Mouse (Mus musculus): ENCODE results near the gene Gm11758. TPM values are rescaled to one million over a fixed set of nuclear protein-coding genes. Genes with fewer than 3 reads are reported as not detected.
"Not testable (repeated sequence)": the region's sequence is repeated elsewhere in the genome, so short reads cannot be mapped to it uniquely, and the experiment has no call there.

Gene Gm11758
- polyA plus RNA-seq (2017; shearing (Covaris generic)), result not detected

DNA sequence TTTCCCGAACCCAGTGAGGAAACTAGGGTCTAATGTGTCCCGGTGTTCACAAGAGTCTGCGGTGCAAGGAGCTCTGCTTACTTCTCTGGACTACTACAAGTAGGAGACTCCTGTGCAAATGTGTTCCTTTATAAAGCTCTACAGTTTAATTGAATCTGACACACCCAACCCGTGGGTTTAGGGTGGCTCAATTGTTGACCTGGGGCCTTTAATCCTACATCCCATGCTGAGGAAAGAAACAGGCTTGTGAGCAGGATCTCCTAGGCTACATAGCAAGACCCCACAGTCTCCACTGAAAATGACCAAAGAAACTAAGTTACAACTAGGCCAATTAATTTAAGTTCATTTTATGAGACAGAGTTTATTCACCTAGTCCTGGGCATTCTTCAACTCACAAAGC, at the start of gene Gm11758:
Gm11758 (minus strand) TSS at position 101 of the 400 bp plus-strand sequence.
- ATAC-seq, result not testable (repeated sequence)

DNA sequence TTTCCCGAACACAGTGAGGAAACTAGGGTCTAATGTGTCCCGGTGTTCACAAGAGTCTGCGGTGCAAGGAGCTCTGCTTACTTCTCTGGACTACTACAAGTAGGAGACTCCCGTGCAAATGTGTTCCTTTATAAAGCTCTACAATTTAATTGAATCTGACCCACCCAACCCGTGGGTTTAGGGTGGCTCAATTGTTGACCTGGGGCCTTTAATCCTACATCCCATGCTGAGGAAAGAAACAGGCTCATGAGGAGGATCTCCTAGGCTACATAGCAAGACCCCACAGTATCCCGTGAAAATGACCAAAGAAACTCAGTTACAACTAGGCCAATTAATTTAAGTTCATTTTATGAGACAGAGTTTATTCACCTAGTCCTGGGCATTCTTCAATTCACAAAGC, 44.6 kb upstream of the Gm11758 start, which contains the start of gene Gm11756:
Gm11756 (minus strand) TSS at position 101 of the 400 bp plus-strand sequence.
- ATAC-seq, result not testable (repeated sequence)

DNA sequence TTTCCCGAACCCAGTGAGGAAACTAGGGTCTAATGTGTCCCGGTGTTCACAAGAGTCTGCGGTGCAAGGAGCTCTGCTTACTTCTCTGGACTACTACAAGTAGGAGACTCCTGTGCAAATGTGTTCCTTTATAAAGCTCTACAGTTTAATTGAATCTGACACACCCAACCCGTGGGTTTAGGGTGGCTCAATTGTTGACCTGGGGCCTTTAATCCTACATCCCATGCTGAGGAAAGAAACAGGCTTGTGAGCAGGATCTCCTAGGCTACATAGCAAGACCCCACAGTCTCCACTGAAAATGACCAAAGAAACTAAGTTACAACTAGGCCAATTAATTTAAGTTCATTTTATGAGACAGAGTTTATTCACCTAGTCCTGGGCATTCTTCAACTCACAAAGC, 29.8 kb upstream of the Gm11758 start, which contains the start of gene Gm13871:
Gm13871 (minus strand) TSS at position 101 of the 400 bp plus-strand sequence.
- not testable (repeated sequence) for ATAC-seq

DNA sequence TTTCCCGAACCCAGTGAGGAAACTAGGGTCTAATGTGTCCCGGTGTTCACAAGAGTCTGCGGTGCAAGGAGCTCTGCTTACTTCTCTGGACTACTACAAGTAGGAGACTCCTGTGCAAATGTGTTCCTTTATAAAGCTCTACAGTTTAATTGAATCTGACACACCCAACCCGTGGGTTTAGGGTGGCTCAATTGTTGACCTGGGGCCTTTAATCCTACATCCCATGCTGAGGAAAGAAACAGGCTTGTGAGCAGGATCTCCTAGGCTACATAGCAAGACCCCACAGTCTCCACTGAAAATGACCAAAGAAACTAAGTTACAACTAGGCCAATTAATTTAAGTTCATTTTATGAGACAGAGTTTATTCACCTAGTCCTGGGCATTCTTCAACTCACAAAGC, 14.9 kb upstream of the Gm11758 start, which contains the start of gene Gm11757:
Gm11757 (minus strand) TSS at position 101 of the 400 bp plus-strand sequence.
- ATAC-seq, result not testable (repeated sequence)

DNA sequence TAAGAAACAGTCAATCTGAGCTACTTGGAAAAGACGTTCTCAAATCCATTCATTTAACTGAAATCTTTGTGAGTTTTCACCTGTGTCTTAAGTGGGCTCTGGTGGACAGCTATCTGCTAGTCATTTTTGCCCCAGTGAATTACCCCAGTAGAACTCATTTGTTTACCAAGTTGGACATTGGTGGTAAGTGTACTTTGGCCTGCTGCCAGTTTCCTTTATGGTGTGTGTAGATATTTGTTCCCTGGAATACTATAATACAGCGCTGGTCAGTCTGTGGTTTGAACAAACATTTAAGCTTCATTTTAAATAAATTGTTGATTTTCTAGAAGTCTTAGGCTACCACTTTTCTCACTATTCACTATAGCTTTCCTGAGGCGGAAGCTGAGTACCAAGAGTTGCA, 49.5 kb downstream of the Gm11758 start:
- no peak for ATAC-seq

Other genes starting within 250 kb of the Gm11758 start
- gene Gm11236, start 238.1 kb downstream of the Gm11758 start, polyA plus RNA-seq (2017; shearing (Covaris generic)), result not detected
- not detected for gene Gm11239, start 207.9 kb downstream of the Gm11758 start, polyA plus RNA-seq (2017; shearing (Covaris generic))
- gene Gm428, start 192.8 kb downstream of the Gm11758 start, polyA plus RNA-seq (2017; shearing (Covaris generic)), result not detected
- not detected for gene Rasef, start 85.3 kb downstream of the Gm11758 start, polyA plus RNA-seq (2017; shearing (Covaris generic))
- gene Gm11757, start 14.8 kb upstream of the Gm11758 start, polyA plus RNA-seq (2017; shearing (Covaris generic)), result not detected
- gene Gm13871, start 29.7 kb upstream of the Gm11758 start, polyA plus RNA-seq (2017; shearing (Covaris generic)), result not detected
- not detected for gene Gm11756, start 44.5 kb upstream of the Gm11758 start, polyA plus RNA-seq (2017; shearing (Covaris generic))
- gene 2310002L09Rik, start 74.6 kb upstream of the Gm11758 start, polyA plus RNA-seq (2017; shearing (Covaris generic)), result not detected
- not detected for gene Frmd3, start 137.2 kb upstream of the Gm11758 start, polyA plus RNA-seq (2017; shearing (Covaris generic))